Mouse (Mus musculus) heart, adult 8-10 months (tissue): ENCODE results near the gene Ndufs1. TPM values are rescaled to one million over a fixed set of nuclear protein-coding genes. Genes with fewer than 3 reads are reported as not detected.

Experiments used
- DNase-seq: peaks from one replicate; pipeline ENCODE4 v3.0.0; 2022; ENCODE audit warnings: low spot score
- microRNA-seq: library from miRNA; unstranded; fragments of <30 nt; microRNA quantifications from one replicate; pipeline ENCODE4 v1.2.0, GENCODE M21; 2022
- total RNA-seq, 4 experiments: library from RNA; stranded (reverse); gene quantifications; 2 replicates each; pipeline ENCODE4 v1.2.4; 2022

Gene Ndufs1
- total RNA-seq, 4 experiments from 2014 or later = 786 to 841 (median 811) TPM

GRCm38 (mm10) chr1:63115540-63115939 is 61.1 kb downstream of the Ndufs1 start:
- DNase-seq = no peak

- DNase-seq = no peak
These were observed 61.5 kb downstream of the Ndufs1 start for GRCm38 (mm10) chr1:63115096-63115495.

- DNase-seq = peak; percentile 82
These were observed 62.4 kb downstream of the Ndufs1 start, which contains the start of gene Ino80d for GRCm38 (mm10) chr1:63114136-63114781. Ino80d (minus strand) TSS chr1:63114667.

GRCm38 (mm10) chr1:63113274-63114135 is 63.1 kb downstream of the Ndufs1 start:
- DNase-seq = peak; percentile 44

GRCm38 (mm10) chr1:63112865-63113261 is 63.8 kb downstream of the Ndufs1 start:
- DNase-seq = peak; percentile 24

- no peak for DNase-seq
These were observed 64.3 kb downstream of the Ndufs1 start for GRCm38 (mm10) chr1:63112151-63112864.

GRCm38 (mm10) chr1:63110536-63111285 is 65.9 kb downstream of the Ndufs1 start:
- DNase-seq = no peak

GRCm38 (mm10) chr1:63107614-63108327 is 68.9 kb downstream of the Ndufs1 start:
- DNase-seq = no peak

- no peak for DNase-seq
These were observed 73.7 kb downstream of the Ndufs1 start for GRCm38 (mm10) chr1:63102758-63103451.

- no peak for DNase-seq
These were observed 76.4 kb downstream of the Ndufs1 start for GRCm38 (mm10) chr1:63100196-63100595.

- no peak for DNase-seq
These were observed 77.8 kb downstream of the Ndufs1 start for GRCm38 (mm10) chr1:63098831-63099230.

GRCm38 (mm10) chr1:63096071-63096470 is 80.6 kb downstream of the Ndufs1 start:
- no peak for DNase-seq

Small RNAs within 50 kb of the gene (microRNA-seq; reads per million reads assigned to microRNA genes)
- not detected for gene Gm24557
- gene Gm27512 = not detected

Other genes starting within 250 kb of the Ndufs1 start
- gene Ino80d, start 62.2 kb downstream of the Ndufs1 start, total RNA-seq = 10 to 100 TPM; 15.1 to 18.8 (median 16.8) TPM
- gene Eef1b2, start within 50 bp of the Ndufs1 start, total RNA-seq = 100 to 1,000 TPM; 335 to 493 (median 403) TPM
- under 1 TPM; 0.25 to 0.55 (median 0.40) TPM for gene Gpr1, start 37.7 kb upstream of the Ndufs1 start, total RNA-seq
- under 1 TPM; 0.11 to 0.32 (median 0.23) TPM for gene Zdbf2, start 96.4 kb upstream of the Ndufs1 start, total RNA-seq